ENCODE assay signal across 8 mouse cellular contexts in the genomic region with DNA sequence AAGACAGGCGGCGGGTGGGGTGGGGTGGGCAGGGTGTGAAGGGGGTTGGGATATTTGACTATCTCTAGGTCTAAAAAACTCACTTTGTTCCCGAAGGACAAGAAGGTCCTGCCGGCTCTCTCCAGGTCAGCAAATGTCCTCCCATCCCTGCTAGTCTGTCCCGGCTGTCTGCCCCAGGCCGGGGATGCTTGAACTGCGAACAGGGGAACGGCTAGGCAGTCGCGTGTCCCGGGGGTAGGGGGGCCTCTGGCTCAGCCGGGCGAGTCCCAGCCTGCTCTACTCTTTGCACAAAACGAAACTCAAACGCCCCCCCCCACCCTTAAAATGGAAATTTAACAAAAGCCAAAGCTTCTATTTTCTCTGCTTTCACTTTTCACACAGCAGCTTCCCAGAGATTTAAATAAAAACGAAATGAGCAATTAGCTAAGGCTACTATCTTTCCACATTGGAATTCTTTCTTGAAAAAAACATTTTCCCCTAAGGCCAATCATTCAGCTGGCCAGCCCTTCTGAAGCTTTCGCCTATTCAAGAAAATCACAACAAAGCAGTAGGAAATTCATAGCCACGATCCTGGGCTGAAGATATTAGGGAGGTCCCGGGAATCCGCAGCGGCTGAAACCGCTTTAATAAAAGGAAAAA. TPM values are rescaled to one million over a fixed set of nuclear protein-coding genes. Genes with fewer than 3 reads are reported as not detected.
A peak's percentile ranks its signal among the peaks of the same experiment; 100 is the strongest.
DNase-seq lines count a peak whose midpoint lies in the region; ATAC-seq and TF ChIP-seq lines count a peak whose summit lies in the region.

No protein-coding gene starts in this region.

- peaks cover 14% of the 10 kb centered on the region for H3K36me3 ChIP-seq in embryonic facial prominence, embryonic 13.5 days
- H3K36me3 ChIP-seq in hindbrain, embryonic 10.5 days = peaks cover 17% of the 10 kb centered on the region
- H3K36me3 ChIP-seq in limb, embryonic 13.5 days = peaks cover 14% of the 10 kb centered on the region
- H3K36me3 ChIP-seq in midbrain, postnatal 0 days (ENCODE audit: insufficient read depth, low read length) = no peaks in the 10 kb centered on the region

- H3K4me2 ChIP-seq in embryonic facial prominence, embryonic 13.5 days = peak overlapping the region; percentile 77
- peak overlapping the region; percentile 80 for H3K4me2 ChIP-seq in limb, embryonic 13.5 days (replicated peaks)
- peak overlapping the region; percentile 46 for H3K4me2 ChIP-seq in midbrain, postnatal 0 days (ENCODE audit: low read depth, low read length, poor library complexity, severe bottlenecking)

- peaks cover 22% of the 10 kb centered on the region for H3K4me1 ChIP-seq in embryonic facial prominence, embryonic 13.5 days
- peaks cover 59% of the 10 kb centered on the region for H3K4me1 ChIP-seq in hindbrain, embryonic 10.5 days (replicated peaks)
- peaks cover 28% of the 10 kb centered on the region for H3K4me1 ChIP-seq in limb, embryonic 13.5 days
- 0 out of 2 replicates have a peak, but pooled peaks cover 4% of the 10 kb centered on the region for H3K4me1 ChIP-seq in midbrain, postnatal 0 days (ENCODE audit: insufficient read depth, low read length)

- no peak for ATAC-seq in embryonic facial prominence, embryonic 13.5 days (ENCODE audit: insufficient number of reproducible peaks, insufficient read depth, low FRiP score, low TSS enrichment, low read depth)
- ATAC-seq in limb, embryonic 13.5 days (ENCODE audit: low FRiP score, low read depth) = no peak
- ATAC-seq in midbrain, postnatal 0 days (ENCODE audit: low FRiP score) = no peak

- peaks cover 18% of the 10 kb centered on the region for H3K27me3 ChIP-seq in embryonic facial prominence, embryonic 13.5 days
- H3K27me3 ChIP-seq in hindbrain, embryonic 10.5 days (ENCODE audit: insufficient read depth, poor library complexity, severe bottlenecking) = peaks cover 44% of the 10 kb centered on the region
- H3K27me3 ChIP-seq in limb, embryonic 13.5 days = peaks cover 16% of the 10 kb centered on the region; the same call in 1 of the 2 replicates
- peaks cover 13% of the 10 kb centered on the region for H3K27me3 ChIP-seq in midbrain, postnatal 0 days (ENCODE audit: insufficient read depth, low read length)

- no peak for TF ChIP-seq CTCF in midbrain, postnatal 0 days (IDR thresholded peaks at IDR 0.05)

- peak overlapping the region; percentile 82 for H3K9ac ChIP-seq in embryonic facial prominence, embryonic 13.5 days
- H3K9ac ChIP-seq in limb, embryonic 13.5 days = peak overlapping the region; percentile 87
- peak overlapping the region; percentile 46 for H3K9ac ChIP-seq in midbrain, postnatal 0 days (replicated peaks; ENCODE audit: low read length, poor library complexity, severe bottlenecking)

- intact Hi-C loops in gastrocnemius, postnatal 14 days (cut with DNase I; ENCODE audit: low total_unique reads) = loop anchor here (10.0 kb wide), 2 partner anchors 821 to 1061 kb away; no protein-coding TSS in a partner anchor
- intact Hi-C loops in left cerebral cortex, postnatal 36 days (cut with DNase I) = loop anchor here (10.0 kb wide), 1 partner anchor 1421 kb away; no protein-coding TSS in a partner anchor

- peak overlapping the region; percentile 49 for H3K4me3 ChIP-seq in embryonic facial prominence, embryonic 13.5 days
- H3K4me3 ChIP-seq in hindbrain, embryonic 10.5 days = peak overlapping the region; percentile 89
- H3K4me3 ChIP-seq in limb, embryonic 13.5 days = peak overlapping the region; percentile 53
- H3K4me3 ChIP-seq in midbrain, postnatal 0 days (ENCODE audit: low read depth, low read length) = peak overlapping the region; percentile 26

- WGBS in embryonic facial prominence, embryonic 13.5 days = 2% methylated on average over 22 of the region's 22 CpGs
- WGBS in hindbrain, embryonic 10.5 days = under 1% methylated on average over 22 of the region's 22 CpGs
- WGBS in limb, embryonic 13.5 days = 2% methylated on average over 22 of the region's 22 CpGs
- 11% methylated on average over 22 of the region's 22 CpGs for WGBS in midbrain, postnatal 0 days

- peak; percentile 51 for DNase-seq in gastrocnemius, postnatal 14 days
- no peak for DNase-seq in gastrocnemius, adult 18-20 months (ENCODE audit: low spot score)
- peak; percentile 74 for DNase-seq in hindbrain, embryonic 10.5 days (ENCODE audit: low spot score)
- no peak for DNase-seq in midbrain, postnatal 0 days (ENCODE audit: low spot score)
- DNase-seq in left cerebral cortex, postnatal 36 days (ENCODE audit: low spot score in 2 of 2) = no peak
- no peak for DNase-seq in layer of hippocampus, adult 8-10 months (ENCODE audit: low spot score in 2 of 2)

- H3K27ac ChIP-seq in embryonic facial prominence, embryonic 13.5 days = peak overlapping the region; percentile 88
- peak overlapping the region; percentile 97 for H3K27ac ChIP-seq in hindbrain, embryonic 10.5 days
- peak overlapping the region; percentile 88 for H3K27ac ChIP-seq in limb, embryonic 13.5 days
- H3K27ac ChIP-seq in midbrain, postnatal 0 days (ENCODE audit: low read depth, low read length) = peak overlapping the region; percentile 32

- no peaks in the 10 kb centered on the region for H3K9me3 ChIP-seq in embryonic facial prominence, embryonic 13.5 days
- H3K9me3 ChIP-seq in hindbrain, embryonic 10.5 days = no peaks in the 10 kb centered on the region
- no peaks in the 10 kb centered on the region for H3K9me3 ChIP-seq in limb, embryonic 13.5 days
- H3K9me3 ChIP-seq in midbrain, postnatal 0 days (ENCODE audit: low read length) = no peaks in the 10 kb centered on the region

RNA-seq across cellular contexts. Expression of a gene that starts 6.0 kb away (rescaled TPM):
- 1 to 10 TPM; 7.2 to 9.7 TPM for total RNA-seq in gastrocnemius, postnatal 14 days (2021)
- 1 to 10 TPM; 4.7 to 7.6 TPM for total RNA-seq in gastrocnemius, adult 18-20 months (2021)
- 25.9 and 30.5 TPM in 2 replicates for polyA plus RNA-seq in embryonic facial prominence, embryonic 13.5 days (2015; fragmentation: Nextera tagmentation; extraction: Ambion mirVana)
- 12.3 and 20.0 TPM in 2 replicates for polyA plus RNA-seq in hindbrain, embryonic 10.5 days (2016; fragmentation: Nextera tagmentation; extraction: Ambion mirVana)
- 25.8 and 26.2 TPM in 2 replicates for polyA plus RNA-seq in limb, embryonic 13.5 days (2015; fragmentation: Nextera tagmentation; extraction: Ambion mirVana)
- 9.1 and 10.1 TPM in 2 replicates for total RNA-seq in midbrain, postnatal 0 days (2014; rRNA removed)
- polyA plus RNA-seq in midbrain, postnatal 0 days (2015; fragmentation: Nextera tagmentation; extraction: Ambion mirVana) = 4.2 and 4.3 TPM in 2 replicates
- 1 to 10 TPM; 2.2 to 4.0 TPM for total RNA-seq in left cerebral cortex, postnatal 36 days (2021)
- 1 to 10 TPM; 2.5 to 3.4 (median 3.1) TPM for total RNA-seq in layer of hippocampus, adult 8-10 months (2022)

RNA-seq across cellular contexts. Expression of a gene that starts 36.1 kb away (rescaled TPM):
- 1 to 10 TPM; 1.6 to 1.7 TPM for total RNA-seq in gastrocnemius, postnatal 14 days (2021)
- 1 to 10 TPM; 2.3 to 3.1 TPM for total RNA-seq in gastrocnemius, adult 18-20 months (2021)
- polyA plus RNA-seq in embryonic facial prominence, embryonic 13.5 days (2015; fragmentation: Nextera tagmentation; extraction: Ambion mirVana) = 0.52 and 1.2 TPM in 2 replicates
- 0.47 and 0.55 TPM in 2 replicates for polyA plus RNA-seq in hindbrain, embryonic 10.5 days (2016; fragmentation: Nextera tagmentation; extraction: Ambion mirVana)
- polyA plus RNA-seq in limb, embryonic 13.5 days (2015; fragmentation: Nextera tagmentation; extraction: Ambion mirVana) = 0.36 and 0.38 TPM in 2 replicates
- total RNA-seq in midbrain, postnatal 0 days (2014; rRNA removed) = not detected in 2 replicates
- polyA plus RNA-seq in midbrain, postnatal 0 days (2015; fragmentation: Nextera tagmentation; extraction: Ambion mirVana) = 0.34 and 0.35 TPM in 2 replicates
- total RNA-seq in left cerebral cortex, postnatal 36 days (2021) = under 1 TPM in 1 of 2 experiments, not detected in 1; 0.81 TPM
- 1 to 10 TPM in 3 of 4 experiments, under 1 TPM in 1; 0.59 to 4.9 (median 1.8) TPM for total RNA-seq in layer of hippocampus, adult 8-10 months (2022)

Comparison
In these comparisons a context has a peak if more than half of its experiments do, and no peak if none do; other contexts are left out.
1. DNase-seq: peak in gastrocnemius, postnatal 14 days (single experiment) and hindbrain, embryonic 10.5 days (single experiment); none in gastrocnemius, adult 18-20 months (single experiment), midbrain, postnatal 0 days (single experiment), left cerebral cortex, postnatal 36 days (0 of 2) and layer of hippocampus, adult 8-10 months (0 of 2).
2. H3K27ac ChIP-seq: peak in every context shown above with its lines; median percentile 97 in hindbrain, embryonic 10.5 days; 88 in embryonic facial prominence, embryonic 13.5 days; 88 in limb, embryonic 13.5 days; 32 in midbrain, postnatal 0 days.
3. H3K4me3 ChIP-seq: peak in every context shown above with its lines; median percentile 89 in hindbrain, embryonic 10.5 days; 53 in limb, embryonic 13.5 days; 49 in embryonic facial prominence, embryonic 13.5 days; 26 in midbrain, postnatal 0 days.
4. Peak in every context shown above with its lines, with median percentiles within 50 percentile points of each other: H3K4me2 ChIP-seq and H3K9ac ChIP-seq.